Mouse (Mus musculus) liver, adult 2 months (tissue): Measurements from ENCODE around the gene Rtkn2. TPM values are rescaled to one million over a fixed set of nuclear protein-coding genes. Genes with fewer than 3 reads are reported as not detected.

Experiments used
- DNase-seq: peaks from one replicate; pipeline ENCODE4 v3.0.0-alpha.2; 2011; ENCODE audit warnings: low read depth, low spot score; ENCODE audit errors: extremely low read depth
- H3K27ac ChIP-seq: fragments of 200-500 bp; replicated peaks from 2 replicates; pipeline ENCODE4 v1.5.1; 2012; ENCODE audit warnings: low read depth, mild to moderate bottlenecking, control low read depth, inconsistent platforms, low read length; ENCODE audit not compliant: insufficient read depth
- H3K27me3 ChIP-seq: fragments of 200-500 bp; 2 replicates; pipeline ENCODE4 v1.6.1; 2012; ENCODE audit warnings: mild to moderate bottlenecking, moderate library complexity, low read length, inconsistent platforms; ENCODE audit not compliant: control insufficient read depth, insufficient read depth
- H3K36me3 ChIP-seq: fragments of 200-500 bp; 2 replicates; pipeline ENCODE4 v1.6.1; 2012; ENCODE audit warnings: low read length, inconsistent platforms; ENCODE audit not compliant: control insufficient read depth, insufficient read depth
- H3K4me1 ChIP-seq: fragments of 200-500 bp; 2 replicates; pipeline ENCODE4 v1.6.1; 2011; ENCODE audit warnings: low read length; ENCODE audit not compliant: control insufficient read depth, insufficient read depth
- H3K4me3 ChIP-seq: fragments of 200-500 bp; 2 replicates; pipeline ENCODE4 v1.5.1; 2011; ENCODE audit warnings: low read depth, mild to moderate bottlenecking, control low read depth, low read length, moderate library complexity; ENCODE audit not compliant: insufficient read depth
- H3K79me2 ChIP-seq: fragments of 200-500 bp; 2 replicates; pipeline ENCODE4 v1.6.1; 2012; ENCODE audit warnings: inconsistent platforms, mild to moderate bottlenecking, low read length, moderate library complexity; ENCODE audit not compliant: control insufficient read depth, insufficient read depth
- H3K9ac ChIP-seq: fragments of 200-500 bp; 2 replicates; pipeline ENCODE4 v1.6.1; 2012; ENCODE audit warnings: low read depth, mild to moderate bottlenecking, control low read depth, inconsistent platforms, low read length
- CTCF ChIP-seq: fragments of 200-500 bp; IDR thresholded peaks from 2 replicates; pipeline ENCODE4 v1.5.1; 2011; ENCODE audit warnings: low read depth, low read length, control low read depth
- POLR2A ChIP-seq: fragments of 200-500 bp; IDR thresholded peaks from 2 replicates; pipeline ENCODE4 v1.6.1; 2011; ENCODE audit warnings: low read length, control low read depth; ENCODE audit not compliant: insufficient read depth; ENCODE audit errors: extremely low read depth
- WGBS: fragments of 180-500 bp; shearing (Covaris S2); methylation state at CpG from one replicate; pipeline ENCODE4 v1.1.7; 2018; 5-methylcytosine and 5-hydroxymethylcytosine counted together
- polyA plus RNA-seq: library from polyadenylated mRNA; depleted of rRNA; stranded (reverse); fragments of >200 nt; gene quantifications from 2 replicates; pipeline ENCODE4 v1.2.3, GENCODE M21; 2012
- total RNA-seq: library from RNA; depleted of rRNA; stranded (reverse); fragments of >200 nt; gene quantifications from 2 replicates; pipeline ENCODE4 v1.2.3, GENCODE M21; 2014

Gene Rtkn2
- total and polyA plus RNA-seq, 2 experiments = 0.09 TPM; not detected in 1

DNA sequence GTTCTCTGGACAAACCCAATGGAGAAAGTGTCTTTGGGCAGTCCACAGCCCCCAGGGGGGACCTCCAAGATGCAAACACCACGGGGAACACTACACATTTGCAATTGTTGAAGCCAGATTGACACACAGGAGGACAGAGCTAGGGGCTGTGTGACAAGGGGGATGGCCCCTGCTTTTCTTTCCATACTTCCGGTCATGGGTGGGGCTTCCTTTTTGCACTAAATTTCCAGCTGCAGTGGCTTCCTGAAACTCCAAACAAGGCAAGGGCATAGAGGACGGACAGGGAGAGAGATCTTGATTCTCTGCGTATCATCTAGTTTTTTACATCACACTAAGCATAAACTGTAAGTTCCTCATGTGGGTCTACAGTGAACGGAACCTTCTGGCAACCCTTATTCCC, 88.6 kb downstream of the Rtkn2 start:
- H3K27ac ChIP-seq = no peak overlapping the region
- no peaks in the 10 kb centered on the region for H3K27me3 ChIP-seq
- H3K4me1 ChIP-seq = no peaks in the 10 kb centered on the region
- H3K79me2 ChIP-seq = no peaks in the 10 kb centered on the region
- DNase-seq = no peak
- no peak overlapping the region for H3K9ac ChIP-seq
- no peaks in the 10 kb centered on the region for H3K36me3 ChIP-seq
- no peak overlapping the region for H3K4me3 ChIP-seq
- TF ChIP-seq POLR2A = no peak
- no peak for TF ChIP-seq CTCF
- WGBS = 72% methylated on average over 5 of the region's 5 CpGs

DNA sequence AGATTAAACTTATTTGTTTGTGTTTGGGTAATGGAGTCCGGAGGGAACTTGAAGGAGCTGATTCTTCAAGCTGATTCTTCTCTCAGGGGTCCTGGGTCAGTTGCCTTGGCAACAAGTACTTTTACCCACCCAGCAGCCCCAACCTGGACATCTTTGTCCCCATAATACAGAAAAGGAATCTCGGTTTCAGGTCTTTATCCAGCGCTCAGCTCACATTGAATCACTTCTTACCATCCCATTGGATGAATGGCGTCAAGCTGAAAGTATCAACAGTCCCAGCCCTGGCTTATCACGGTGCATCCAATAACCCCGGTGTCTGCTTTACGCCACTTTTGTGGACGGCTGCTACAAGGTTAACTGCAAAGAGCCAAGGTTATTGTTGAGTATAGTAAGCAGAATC, 89.1 kb downstream of the Rtkn2 start:
- no peaks in the 10 kb centered on the region for H3K79me2 ChIP-seq
- no peak for TF ChIP-seq CTCF
- no peak for TF ChIP-seq POLR2A
- no peak overlapping the region for H3K27ac ChIP-seq
- no peaks in the 10 kb centered on the region for H3K27me3 ChIP-seq
- H3K9ac ChIP-seq = no peak overlapping the region
- H3K36me3 ChIP-seq = no peaks in the 10 kb centered on the region
- H3K4me3 ChIP-seq = no peak overlapping the region
- 83% methylated on average over 8 of the region's 8 CpGs for WGBS
- H3K4me1 ChIP-seq = no peaks in the 10 kb centered on the region
- no peak for DNase-seq

DNA sequence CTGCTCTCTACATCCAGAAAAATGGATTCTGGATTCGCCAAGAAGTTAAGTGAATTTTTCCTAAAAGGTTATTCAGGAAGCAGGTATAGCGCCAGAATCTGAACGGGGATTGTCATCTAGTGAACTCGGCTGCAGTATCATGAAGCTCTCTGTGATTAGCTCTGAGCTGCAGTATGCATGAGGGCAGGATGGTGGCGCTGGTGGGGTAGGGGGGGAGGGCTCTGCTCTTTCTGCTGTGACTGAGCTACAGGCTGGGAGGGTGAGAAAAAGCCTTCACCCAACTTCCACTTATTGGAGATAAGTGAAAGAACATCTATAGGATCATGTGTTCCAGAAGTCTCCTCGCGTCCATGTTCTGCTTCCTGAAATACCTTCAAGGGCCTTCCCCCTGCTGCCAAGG, 91.7 kb downstream of the Rtkn2 start:
- H3K4me3 ChIP-seq = no peak overlapping the region
- H3K9ac ChIP-seq = no peak overlapping the region
- no peaks in the 10 kb centered on the region for H3K36me3 ChIP-seq
- H3K79me2 ChIP-seq = no peaks in the 10 kb centered on the region
- DNase-seq = no peak
- TF ChIP-seq POLR2A (no peak), CTCF (0 out of 2 replicates have a peak, but pooled peaks have one; percentile 1)
- H3K27ac ChIP-seq = no peak overlapping the region
- H3K27me3 ChIP-seq = no peaks in the 10 kb centered on the region
- no peaks in the 10 kb centered on the region for H3K4me1 ChIP-seq
- 86% methylated on average over 7 of the region's 7 CpGs for WGBS

DNA sequence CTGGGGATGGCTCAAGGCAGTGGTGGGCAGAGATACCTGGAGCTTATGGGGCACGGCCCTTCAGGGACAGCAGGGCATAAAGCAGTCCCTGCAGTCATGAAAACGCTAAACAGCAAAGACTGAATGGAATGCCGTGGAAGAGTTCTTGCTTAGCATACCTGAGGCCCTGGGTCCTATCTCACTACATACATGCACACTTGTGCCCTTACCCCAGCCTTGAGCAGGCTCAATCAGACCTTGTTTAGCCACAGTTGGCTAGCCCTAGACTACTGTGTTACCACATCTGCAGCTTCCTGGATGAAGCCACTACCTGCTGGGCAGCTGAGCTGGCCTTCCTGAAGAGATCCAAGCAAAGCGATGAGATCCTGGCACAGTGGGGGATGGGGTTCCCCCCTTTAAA, 93.3 kb downstream of the Rtkn2 start:
- no peaks in the 10 kb centered on the region for H3K4me1 ChIP-seq
- no peak overlapping the region for H3K4me3 ChIP-seq
- H3K27me3 ChIP-seq = no peaks in the 10 kb centered on the region
- WGBS = 95% methylated on average over 4 of the region's 4 CpGs
- no peak overlapping the region for H3K9ac ChIP-seq
- no peak for DNase-seq
- no peak for TF ChIP-seq POLR2A
- TF ChIP-seq CTCF = no peak
- H3K36me3 ChIP-seq = no peaks in the 10 kb centered on the region
- H3K27ac ChIP-seq = no peak overlapping the region
- H3K79me2 ChIP-seq = no peaks in the 10 kb centered on the region

DNA sequence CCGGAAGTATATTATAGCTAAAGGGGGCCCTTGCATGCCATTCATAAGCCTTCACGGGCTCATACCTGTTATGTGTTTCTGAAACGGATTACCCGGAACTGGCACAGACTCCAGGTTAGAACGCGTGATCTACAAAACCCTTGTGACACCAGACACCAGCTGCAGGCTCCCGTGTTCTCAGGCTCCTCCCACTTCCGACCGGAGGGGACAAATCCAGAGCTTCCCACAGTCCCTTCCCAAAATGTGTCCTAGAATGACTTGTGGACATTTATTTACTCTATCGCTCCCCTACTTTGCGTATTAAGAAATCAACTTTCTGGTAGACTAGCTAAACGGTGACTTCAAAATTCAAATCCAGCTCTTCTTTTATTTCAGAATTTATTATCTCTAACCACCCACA, 94.9 kb downstream of the Rtkn2 start:
- no peak for DNase-seq
- TF ChIP-seq CTCF = no peak
- TF ChIP-seq POLR2A = no peak
- Histone ChIP-seq H3K4me3 (no peak overlapping the region), H3K9ac (no peak overlapping the region), H3K27ac (no peak overlapping the region), H3K27me3 (no peaks in the 10 kb centered on the region), H3K79me2 (no peaks in the 10 kb centered on the region), H3K36me3 (no peaks in the 10 kb centered on the region), H3K4me1 (no peaks in the 10 kb centered on the region)
- WGBS = 89% methylated on average over 12 of the region's 12 CpGs

DNA sequence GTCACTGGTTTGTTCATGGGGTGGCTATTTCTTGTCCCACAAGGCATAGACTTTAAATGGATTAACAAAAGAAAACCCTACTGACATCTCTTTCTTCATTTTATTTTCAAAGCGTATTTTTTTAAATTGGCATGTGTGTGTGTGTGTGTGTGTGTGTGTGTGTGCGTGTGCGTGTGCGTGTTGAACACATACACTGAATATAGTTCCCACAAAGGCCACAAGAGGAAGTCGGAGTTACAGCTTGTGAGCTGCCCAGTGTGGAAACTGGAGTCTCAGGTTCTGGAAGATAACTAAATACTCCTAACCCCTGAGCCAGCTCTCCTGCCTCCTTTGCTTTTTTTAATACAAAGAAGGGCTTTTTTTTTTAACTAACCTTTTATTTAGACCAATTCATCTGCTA, 95.8 kb downstream of the Rtkn2 start:
- H3K79me2 ChIP-seq = no peaks in the 10 kb centered on the region
- no peak overlapping the region for H3K4me3 ChIP-seq
- no peaks in the 10 kb centered on the region for H3K4me1 ChIP-seq
- H3K27ac ChIP-seq = no peak overlapping the region
- no peaks in the 10 kb centered on the region for H3K36me3 ChIP-seq
- no peaks in the 10 kb centered on the region for H3K27me3 ChIP-seq
- H3K9ac ChIP-seq = no peak overlapping the region
- 83% methylated on average over 5 of the region's 5 CpGs for WGBS
- DNase-seq = no peak
- TF ChIP-seq POLR2A = no peak
- TF ChIP-seq CTCF = no peak
